Comparison of ENCODE assay signal across 8 mouse cellular contexts in the genomic region with DNA sequence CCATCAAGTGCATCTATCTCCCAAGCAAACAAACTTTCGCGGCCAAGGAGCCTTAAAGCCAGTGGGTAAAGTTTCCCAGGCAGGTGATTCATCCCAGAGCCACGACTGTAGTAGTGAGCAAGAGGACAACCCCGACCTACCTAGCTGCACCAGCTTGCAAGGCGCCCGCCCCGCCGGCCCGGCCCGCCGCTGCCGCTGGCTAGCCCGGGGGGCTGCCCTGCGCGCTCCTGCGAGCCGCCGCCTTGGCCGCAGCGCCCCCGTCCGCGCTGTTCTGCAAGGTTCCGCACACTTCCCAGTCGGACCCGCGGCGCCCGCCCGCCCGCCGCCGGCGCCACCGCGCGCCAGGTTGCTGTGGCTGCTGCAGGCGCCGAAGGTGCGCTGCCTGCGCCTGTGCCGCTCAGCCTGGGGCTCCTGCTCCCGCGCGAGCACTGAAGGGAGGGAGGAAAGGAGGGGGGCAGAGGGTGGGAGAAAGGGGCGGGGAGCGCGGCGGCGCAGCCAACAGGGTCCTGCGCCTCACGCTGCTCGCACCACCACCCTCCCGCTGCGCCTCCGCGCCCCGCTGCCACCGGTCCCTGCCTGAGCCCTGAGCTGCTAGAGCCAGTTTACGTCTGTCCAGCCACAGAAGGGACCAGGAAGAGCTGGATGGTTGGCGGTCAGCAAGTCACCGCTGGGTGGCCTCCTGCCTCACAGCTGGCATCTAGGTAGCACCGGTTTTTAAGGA. TPM values are rescaled to one million over a fixed set of nuclear protein-coding genes. Genes with fewer than 3 reads are reported as not detected.
A peak's percentile ranks its signal among the peaks of the same experiment; 100 is the strongest.
DNase-seq lines count a peak whose midpoint lies in the region; ATAC-seq and TF ChIP-seq lines count a peak whose summit lies in the region.

No protein-coding gene starts in this region.

- no peak for ATAC-seq in megakaryocyte, adult 5-6 weeks (ENCODE audit: poor library complexity, severe bottlenecking)
- ATAC-seq in limb, embryonic 12.5 days (ENCODE audit: insufficient number of reproducible peaks, insufficient read depth, low FRiP score, low TSS enrichment, low read depth) = peak; percentile 97
- ATAC-seq in neural tube, embryonic 14.5 days (ENCODE audit: low read depth) = peak; percentile 99

- H3K27ac ChIP-seq in kidney, adult 2 months (ENCODE audit: insufficient read depth, low read depth, low read length) = no peak overlapping the region
- no peak overlapping the region for H3K27ac ChIP-seq in limb, embryonic 12.5 days
- H3K27ac ChIP-seq in neural tube, embryonic 14.5 days (ENCODE audit: low read depth, low read length) = no peak overlapping the region; the same call in 1 of the 2 replicates

- no peaks in the 10 kb centered on the region for H3K36me3 ChIP-seq in megakaryocyte, embryonic 14.5 days (replicated peaks; ENCODE audit: low read length)
- H3K36me3 ChIP-seq in kidney, adult 2 months (ENCODE audit: control insufficient read depth, insufficient read depth, low read length) = no peaks in the 10 kb centered on the region
- no peaks in the 10 kb centered on the region for H3K36me3 ChIP-seq in limb, embryonic 12.5 days
- no peaks in the 10 kb centered on the region for H3K36me3 ChIP-seq in neural tube, embryonic 14.5 days (ENCODE audit: control insufficient read depth, insufficient read depth, low read length)

- WGBS in kidney, adult 2 months = 2% methylated on average over 61 of the region's 63 CpGs
- under 1% methylated on average over 60 of the region's 63 CpGs for WGBS in limb, embryonic 12.5 days
- under 1% methylated on average over 55 of the region's 63 CpGs for WGBS in neural tube, embryonic 14.5 days

- H3K4me3 ChIP-seq in megakaryocyte, embryonic 14.5 days (replicated peaks) = peak overlapping the region; percentile 92
- H3K4me3 ChIP-seq in kidney, adult 2 months (ENCODE audit: insufficient read depth, low read depth, low read length) = peak overlapping the region; percentile 27; the same call in 1 of the 2 replicates
- H3K4me3 ChIP-seq in limb, embryonic 12.5 days (replicated peaks) = peak overlapping the region; percentile 53
- peak overlapping the region; percentile 61 for H3K4me3 ChIP-seq in neural tube, embryonic 14.5 days (ENCODE audit: low read depth, low read length)

- TF ChIP-seq POLR2A in kidney, adult 2 months (IDR thresholded peaks at IDR 0.05; ENCODE audit: low read depth, low read length) = no peak

- H3K9me3 ChIP-seq in megakaryocyte, embryonic 14.5 days = no peaks in the 10 kb centered on the region
- no peaks in the 10 kb centered on the region for H3K9me3 ChIP-seq in limb, embryonic 12.5 days
- no peaks in the 10 kb centered on the region for H3K9me3 ChIP-seq in neural tube, embryonic 14.5 days (ENCODE audit: control insufficient read depth, low read length)

- H3K4me2 ChIP-seq in limb, embryonic 12.5 days = peak overlapping the region; percentile 91
- H3K4me2 ChIP-seq in neural tube, embryonic 14.5 days (ENCODE audit: low read depth, low read length) = peak overlapping the region; percentile 80

- H3K9ac ChIP-seq in limb, embryonic 12.5 days (replicated peaks) = peak overlapping the region; percentile 59
- H3K9ac ChIP-seq in neural tube, embryonic 14.5 days (replicated peaks; ENCODE audit: low read depth, low read length) = peak overlapping the region; percentile 57

- H3K27me3 ChIP-seq in megakaryocyte, embryonic 14.5 days (replicated peaks) = peaks cover 16% of the 10 kb centered on the region
- no peaks in the 10 kb centered on the region for H3K27me3 ChIP-seq in kidney, adult 2 months (replicated peaks; ENCODE audit: control insufficient read depth, insufficient read depth, low read length)
- H3K27me3 ChIP-seq in limb, embryonic 12.5 days = peaks cover 27% of the 10 kb centered on the region
- H3K27me3 ChIP-seq in neural tube, embryonic 14.5 days (ENCODE audit: control insufficient read depth, insufficient read depth, low read length) = no peaks in the 10 kb centered on the region

- TF ChIP-seq CTCF in kidney, adult 2 months (conservative IDR thresholded peaks at IDR 0.05; ENCODE audit: insufficient read depth, insufficient read length, low read depth, low read length) = no peak; the same call in 1 of the 2 replicates

- peaks cover 38% of the 10 kb centered on the region for H3K4me1 ChIP-seq in megakaryocyte, embryonic 14.5 days
- no peaks in the 10 kb centered on the region for H3K4me1 ChIP-seq in kidney, adult 2 months (ENCODE audit: control insufficient read depth, insufficient read depth, low read length)
- peaks cover 10% of the 10 kb centered on the region; the same call in 1 of the 2 replicates for H3K4me1 ChIP-seq in limb, embryonic 12.5 days (replicated peaks)
- H3K4me1 ChIP-seq in neural tube, embryonic 14.5 days (ENCODE audit: control insufficient read depth, insufficient read depth, low read length) = no peaks in the 10 kb centered on the region

- peak; percentile 15 to 29 for DNase-seq in cerebellum, postnatal 36 days
- DNase-seq in frontal cortex, postnatal 10 days (ENCODE audit: low spot score in 2 of 2) = peak; percentile 59 to 72
- DNase-seq in kidney, adult 2 months = peak; percentile 50
- no peak for DNase-seq in c-Kit-positive CD71-positive TER-119-positive erythroid progenitor cells, embryonic 14.5 days (ENCODE audit: low spot score)

RNA-seq across cellular contexts. Expression of a gene that starts 8.7 kb away (rescaled TPM):
- polyA plus RNA-seq in megakaryocyte, embryonic 14.5 days (2012; ENCODE audit: insufficient read depth, low replicate concordance) = not detected in 2 replicates
- not detected in 2 replicates for total RNA-seq in megakaryocyte, adult 5-6 weeks (2015)
- total RNA-seq in megakaryocyte, adult 5-6 weeks (2017) = not detected in 2 replicates
- 0.03 and 0.06 TPM in 2 replicates for polyA plus RNA-seq in kidney, adult 2 months (2012; rRNA removed)
- polyA plus RNA-seq in limb, embryonic 12.5 days (2016; fragmentation: Nextera tagmentation; extraction: Ambion mirVana) = 0.45 and 0.70 TPM in 2 replicates
- 5.9 and 6.3 TPM in 2 replicates for polyA plus RNA-seq in neural tube, embryonic 14.5 days (2014; fragmentation: Nextera tagmentation; extraction: Ambion mirVana)

Comparison
In these comparisons a context has a peak if more than half of its experiments do, and no peak if none do; other contexts are left out.
1. H3K4me3 ChIP-seq: peak in every context shown above with its lines; median percentile 92 in megakaryocyte, embryonic 14.5 days; 61 in neural tube, embryonic 14.5 days; 53 in limb, embryonic 12.5 days; 27 in kidney, adult 2 months.